Mouse (Mus musculus) activated CD4-positive, CD25-positive, alpha-beta regulatory T cell, adult 9 weeks (primary cell): Measurements from ENCODE around the gene Nprl3. TPM values are rescaled to one million over a fixed set of nuclear protein-coding genes. Genes with fewer than 3 reads are reported as not detected.

Experiments
- polyA plus RNA-seq: library from polyadenylated mRNA; unstranded; fragments of 100-300 nt; shearing (Covaris generic); gene quantifications from one replicate; pipeline ENCODE4 v1.2.1, GENCODE M21; 2017

Nprl3 gene
- polyA plus RNA-seq: 70.8 TPM

DNA sequence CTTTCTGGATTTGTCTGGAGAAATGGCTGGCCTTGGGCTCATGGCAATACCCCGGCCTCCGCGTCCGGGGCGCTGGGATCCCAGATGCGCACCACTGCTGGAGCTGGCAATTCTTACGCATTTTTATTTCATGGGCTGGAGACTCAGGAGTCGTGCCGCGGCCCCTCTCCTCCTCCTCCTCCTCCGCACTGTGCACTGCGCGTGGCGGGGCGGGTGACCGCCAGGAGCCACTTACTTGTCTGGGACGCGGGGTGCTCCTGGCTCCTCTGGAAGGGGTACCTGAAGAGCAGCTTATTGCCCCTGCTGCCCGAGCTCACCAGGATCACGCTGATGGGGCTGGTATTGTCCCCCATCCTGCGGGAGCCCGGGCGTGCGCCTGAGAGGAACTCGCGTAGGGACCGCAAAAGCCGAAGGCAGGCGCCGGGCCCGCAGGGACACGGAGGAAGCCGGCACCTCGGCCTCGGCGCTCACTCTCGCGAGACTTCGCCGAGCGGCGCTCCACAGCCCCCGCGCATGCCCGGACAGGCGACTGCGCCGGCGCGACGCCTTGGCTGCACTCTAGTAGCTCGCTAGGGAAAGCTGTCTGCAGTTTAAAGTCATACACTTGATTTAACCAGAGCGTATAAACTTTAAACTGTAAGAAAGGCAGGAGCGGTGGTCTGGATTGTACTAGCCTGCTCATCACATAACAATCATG, at the start of gene Nprl3:
TSS of gene Nprl3 (minus strand) at position 520 of the 697 bp plus-strand sequence.

DNA sequence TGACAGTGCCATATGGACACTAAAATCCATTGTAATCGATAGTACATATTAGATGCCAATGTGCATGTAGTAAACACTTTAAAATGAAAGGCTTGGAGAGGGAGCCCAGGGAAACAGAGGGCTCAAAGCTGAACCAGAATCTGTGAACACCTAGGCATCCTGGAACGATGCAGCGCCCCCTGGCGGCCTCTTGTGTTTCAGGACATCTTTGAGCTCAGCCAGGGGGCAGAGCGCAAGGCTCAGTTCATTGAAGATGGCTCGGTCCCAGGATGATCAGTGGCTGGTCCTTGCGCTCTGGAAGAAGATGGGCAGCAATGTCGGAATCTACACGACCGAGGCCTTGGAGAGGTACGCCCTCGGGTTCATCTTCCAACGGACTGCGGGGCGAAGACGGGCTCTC, 32.4 kb upstream of the Nprl3 start, which contains the start of gene Hbq1a:
TSS of gene Hbq1a (plus strand) at position 205 of the 400 bp plus-strand sequence.

DNA sequence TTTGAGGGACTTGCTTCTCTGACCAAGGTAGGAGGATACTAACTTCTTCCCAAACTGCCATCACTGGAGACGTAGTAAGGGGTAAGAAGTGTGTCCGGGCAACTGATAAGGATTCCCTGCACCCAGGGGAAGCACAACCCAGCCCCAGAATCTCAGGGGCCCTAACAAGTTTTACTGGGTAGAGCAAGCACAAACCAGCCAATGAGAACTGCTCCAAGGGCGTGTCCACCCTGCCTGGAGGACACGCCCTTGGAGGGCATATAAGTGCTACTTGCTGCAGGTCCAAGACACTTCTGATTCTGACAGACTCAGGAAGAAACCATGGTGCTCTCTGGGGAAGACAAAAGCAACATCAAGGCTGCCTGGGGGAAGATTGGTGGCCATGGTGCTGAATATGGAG, 28.7 kb upstream of the Nprl3 start, which contains the start of gene Hba-a2:
TSS of gene Hba-a2 (plus strand) at position 287 of the 400 bp plus-strand sequence.

DNA sequence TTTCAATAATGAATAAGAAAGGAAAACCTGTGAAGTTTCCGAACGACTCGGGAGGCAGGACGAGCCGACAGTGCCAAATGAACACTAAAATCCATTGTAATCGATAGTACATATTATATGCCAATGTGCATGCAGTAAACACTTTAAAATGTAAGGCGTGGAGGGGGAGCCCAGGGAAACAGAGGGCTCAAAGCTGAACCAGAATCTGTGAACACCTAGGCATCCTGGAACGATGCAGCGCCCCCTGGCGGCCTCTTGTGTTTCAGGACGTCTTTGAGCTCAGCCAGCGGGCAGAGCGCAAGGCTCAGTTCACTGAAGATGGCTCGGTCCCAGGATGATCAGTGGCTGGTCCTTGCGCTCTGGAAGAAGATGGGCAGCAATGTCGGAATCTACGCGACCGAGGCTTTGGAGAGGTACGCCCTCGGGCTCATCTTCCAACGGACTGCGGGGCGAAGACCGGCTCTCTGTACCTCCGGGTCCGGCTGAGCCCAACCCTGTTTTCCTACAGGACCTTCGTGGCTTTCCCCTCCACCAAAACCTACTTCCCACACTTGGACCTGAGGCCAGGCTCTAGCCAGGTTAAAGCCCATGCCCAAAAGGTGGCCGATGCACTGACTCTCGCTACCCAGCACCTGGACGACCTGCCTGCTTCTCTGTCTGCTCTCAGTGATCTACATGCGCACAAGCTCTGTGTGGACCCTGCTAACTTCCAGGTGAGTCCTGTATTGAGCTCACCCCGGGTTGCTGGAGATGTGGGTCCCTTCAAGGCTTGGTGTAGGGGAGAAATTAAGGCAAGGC, 19.4 kb upstream of the Nprl3 start, which contains the start of gene Hbq1b:
TSS of gene Hbq1b (plus strand) at position 271 of the 798 bp plus-strand sequence.

DNA sequence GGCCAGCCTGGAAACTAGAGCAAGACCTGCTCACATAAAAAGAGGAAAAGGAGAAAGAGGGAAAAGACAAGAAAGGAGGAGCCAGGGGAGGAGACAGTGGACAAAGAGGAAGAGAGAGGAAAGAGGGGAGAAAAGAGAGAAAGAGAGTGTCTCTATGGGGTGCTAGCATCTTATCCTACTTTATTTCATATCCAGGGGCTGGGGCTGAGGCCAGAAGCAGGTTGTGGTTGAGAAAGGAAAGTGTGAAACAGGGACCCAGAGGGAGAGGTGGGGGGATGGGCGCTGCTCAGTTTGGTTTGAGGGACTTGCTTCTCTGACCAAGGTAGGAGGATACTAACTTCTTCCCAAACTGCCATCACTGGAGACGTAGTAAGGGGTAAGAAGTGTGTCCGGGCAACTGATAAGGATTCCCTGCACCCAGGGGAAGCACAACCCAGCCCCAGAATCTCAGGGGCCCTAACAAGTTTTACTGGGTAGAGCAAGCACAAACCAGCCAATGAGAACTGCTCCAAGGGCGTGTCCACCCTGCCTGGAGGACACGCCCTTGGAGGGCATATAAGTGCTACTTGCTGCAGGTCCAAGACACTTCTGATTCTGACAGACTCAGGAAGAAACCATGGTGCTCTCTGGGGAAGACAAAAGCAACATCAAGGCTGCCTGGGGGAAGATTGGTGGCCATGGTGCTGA, 15.7 kb upstream of the Nprl3 start, which contains the start of gene Hba-a1:
TSS of gene Hba-a1 (plus strand) at position 421 of the 687 bp plus-strand sequence.

DNA sequence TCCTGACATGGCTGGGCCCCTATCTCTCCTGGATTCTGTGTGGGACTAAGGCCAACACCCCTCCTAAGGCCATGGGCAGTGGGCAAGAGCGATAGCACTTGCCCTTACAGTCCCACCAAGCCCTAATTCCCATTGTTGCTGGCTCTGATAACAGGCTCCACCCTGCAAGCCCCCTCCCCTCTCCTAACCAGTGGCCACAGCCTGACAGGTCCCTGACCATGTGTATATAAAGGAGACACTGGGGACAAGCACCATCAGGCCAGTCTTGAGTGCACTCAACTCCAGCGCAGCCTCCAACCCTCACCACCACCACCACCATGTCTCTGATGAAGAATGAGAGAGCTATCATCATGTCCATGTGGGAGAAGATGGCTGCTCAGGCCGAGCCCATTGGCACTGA, 8.8 kb upstream of the Nprl3 start, which contains the start of gene Hba-x:
TSS of gene Hba-x (plus strand) at position 54 of the 400 bp plus-strand sequence.

DNA sequence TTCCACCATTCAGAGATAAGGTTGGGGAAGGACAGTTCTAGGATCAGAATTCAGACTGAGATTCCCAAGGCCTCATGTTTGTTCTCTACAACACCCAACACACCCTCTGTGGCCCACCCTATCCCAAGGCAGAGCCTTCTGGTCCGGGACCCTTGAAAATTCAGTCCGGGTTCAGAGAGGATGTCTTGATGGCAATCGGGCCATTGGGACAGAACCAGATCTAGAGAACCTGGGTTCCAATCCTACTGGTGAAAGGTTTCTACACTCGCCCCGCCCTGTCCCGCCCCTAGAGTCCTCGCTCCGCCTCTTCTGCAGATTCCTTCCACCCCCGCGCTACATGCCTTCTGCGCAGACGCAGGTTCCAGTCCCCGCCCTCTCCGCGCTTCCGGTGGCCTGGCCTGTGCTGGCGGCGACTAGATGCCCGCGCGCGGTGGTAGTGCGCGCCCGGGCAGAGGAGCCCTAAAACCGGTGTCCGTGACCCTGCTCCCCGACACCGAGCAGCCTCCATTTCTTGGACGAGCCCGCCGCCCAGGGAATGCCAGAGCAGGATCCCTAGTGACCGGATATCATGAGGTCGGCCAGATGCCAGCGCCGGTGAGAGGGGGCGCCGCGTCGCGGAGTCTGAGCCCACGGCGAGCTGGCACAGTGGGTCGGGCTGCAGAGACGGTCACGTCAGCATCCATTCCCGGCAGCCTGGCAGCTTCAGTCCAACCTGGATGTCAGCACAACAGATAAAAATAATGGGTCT, 41.2 kb downstream of the Nprl3 start, which contains the start of gene Mpg:
TSS of gene Mpg (plus strand) at position 382 of the 748 bp plus-strand sequence.

DNA sequence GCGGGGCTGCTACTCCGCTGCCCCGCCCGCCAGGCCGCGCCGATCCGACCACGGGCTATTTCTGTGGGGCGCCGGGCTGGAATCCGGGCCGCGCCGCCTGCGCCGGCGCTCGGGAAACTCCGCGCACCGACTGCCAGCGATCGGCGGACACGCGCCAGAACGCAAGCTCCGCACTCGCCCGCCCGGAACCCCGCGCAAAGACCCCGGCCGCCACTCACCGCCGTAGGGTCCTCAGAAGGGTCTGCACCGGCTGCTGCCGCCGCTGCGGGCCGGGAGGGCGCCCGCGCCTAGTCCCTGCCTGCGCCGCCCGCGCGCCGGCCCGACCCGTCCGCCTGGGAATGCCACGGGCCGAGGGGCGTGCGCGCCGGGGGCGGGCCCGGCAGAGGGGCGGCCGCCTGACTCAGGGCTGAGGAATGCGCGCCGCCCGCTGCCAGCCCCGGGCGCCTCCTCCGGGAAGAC, 45.5 kb downstream of the Nprl3 start, which contains the start of gene Rhbdf1:
TSS of gene Rhbdf1 (minus strand) at position 350 of the 459 bp plus-strand sequence.

DNA sequence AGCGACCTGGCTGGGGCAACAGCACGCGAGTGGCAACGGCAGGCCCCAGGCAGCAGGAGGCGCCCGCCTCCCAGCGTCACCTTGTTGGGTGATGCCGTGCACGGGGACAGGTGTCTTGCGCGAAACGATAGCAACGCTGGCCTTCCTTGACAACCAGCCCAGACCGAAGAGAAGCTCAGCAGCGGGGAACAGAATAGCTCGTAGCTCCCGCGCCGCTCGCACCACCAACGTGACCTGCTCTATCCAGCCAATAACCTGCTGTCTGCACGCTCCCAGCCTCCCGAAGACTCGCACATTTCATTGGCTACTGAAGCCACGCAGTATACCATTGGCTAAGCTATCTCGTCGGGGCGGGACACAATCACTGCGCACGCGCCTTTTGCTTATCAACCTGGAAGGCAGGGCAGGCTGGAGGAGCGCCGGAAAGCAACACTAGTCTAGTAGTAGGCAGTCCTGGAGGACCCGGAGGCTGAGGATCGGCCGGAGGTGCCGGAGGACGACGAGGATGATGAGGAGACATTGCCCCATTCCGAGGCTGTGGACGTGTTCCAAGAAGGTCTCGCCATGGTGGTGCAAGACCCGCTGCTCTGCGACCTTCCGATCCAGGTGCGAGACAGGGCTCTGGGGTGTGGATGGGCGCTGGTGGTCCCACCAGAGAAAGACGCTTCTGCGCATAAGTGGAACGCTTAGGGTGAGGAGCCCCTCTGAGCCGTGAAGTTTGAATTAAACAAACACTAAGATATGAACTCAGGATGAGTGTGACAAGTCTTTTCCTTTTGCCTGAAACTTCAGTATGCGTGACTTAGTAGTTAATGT, 62.2 kb downstream of the Nprl3 start, which contains the start of gene Snrnp25:
TSS of gene Snrnp25 (plus strand) at position 358 of the 816 bp plus-strand sequence.

DNA sequence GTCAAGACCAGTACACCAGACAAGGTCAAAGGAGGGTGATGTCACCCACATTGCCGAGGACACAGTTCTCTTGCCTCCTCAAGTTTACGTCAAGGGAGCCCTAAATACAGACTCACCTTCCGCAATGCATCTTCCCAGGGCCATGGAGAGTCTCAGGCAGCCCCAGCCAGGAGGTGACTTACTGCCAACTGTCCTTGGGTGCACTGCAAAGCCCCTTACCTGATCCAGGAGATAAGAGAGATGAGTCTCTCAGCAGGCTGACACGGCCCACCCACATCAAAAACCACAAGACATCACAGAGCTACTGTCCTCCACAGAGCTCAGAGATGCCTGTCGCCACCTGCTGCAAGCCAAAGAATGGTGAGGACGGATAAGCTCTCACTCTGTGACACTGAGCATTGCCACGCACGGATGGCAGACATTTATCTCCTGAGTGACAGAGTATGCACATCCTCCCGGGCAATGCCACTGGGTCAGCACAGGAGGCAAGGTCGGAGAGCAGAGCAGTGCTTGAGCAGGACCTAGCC, 67.4 kb downstream of the Nprl3 start, which contains the start of gene Il9r:
TSS of gene Il9r (minus strand) at position 205 of the 527 bp plus-strand sequence.

Other genes starting within 250 kb of the Nprl3 start
- 18.3 TPM for gene Il9r, start 67.4 kb downstream of the Nprl3 start, polyA plus RNA-seq
- gene Snrnp25, start 62.3 kb downstream of the Nprl3 start, polyA plus RNA-seq: 48.8 TPM
- gene Rhbdf1, start 45.4 kb downstream of the Nprl3 start, polyA plus RNA-seq: 0.83 TPM
- gene Mpg, start 41.2 kb downstream of the Nprl3 start, polyA plus RNA-seq: 35.5 TPM
- not detected for gene Hba-x, start 8.7 kb upstream of the Nprl3 start, polyA plus RNA-seq
- 359 TPM for gene Hba-a1, start 15.8 kb upstream of the Nprl3 start, polyA plus RNA-seq
- gene Hbq1b, start 19.3 kb upstream of the Nprl3 start, polyA plus RNA-seq: not detected
- 531 TPM for gene Hba-a2, start 28.8 kb upstream of the Nprl3 start, polyA plus RNA-seq
- not detected for gene Hbq1a, start 32.4 kb upstream of the Nprl3 start, polyA plus RNA-seq
- gene Sh3pxd2b, start 80.1 kb upstream of the Nprl3 start, polyA plus RNA-seq: 0.05 TPM
- gene Ubtd2, start 187.7 kb upstream of the Nprl3 start, polyA plus RNA-seq: 3.7 TPM